Mouse (Mus musculus) limb, embryonic 14.5 days (tissue): ENCODE measurements around the gene Pros1. TPM values are rescaled to one million over a fixed set of nuclear protein-coding genes. Genes with fewer than 3 reads are reported as not detected.

ENCODE experiments used
- ATAC-seq: fragments of 200-750 bp; cut with Nextera tagmentation; 2 replicates; pipeline ENCODE4 v1.8.0; 2017; ENCODE audit warnings: low read depth, moderate number of reproducible peaks, moderate TSS enrichment; ENCODE audit not compliant: low FRiP score
- DNase-seq: peaks from one replicate; pipeline ENCODE4 v3.0.0-alpha.2; 2015; ENCODE audit warnings: low spot score
- H3K27ac ChIP-seq: fragments of 300-500 bp; sonication (generic); replicated peaks from 2 replicates; pipeline ENCODE4 v1.5.1; 2014; ENCODE audit warnings: low read depth, mild to moderate bottlenecking, low read length, moderate library complexity, mixed read lengths
- H3K27me3 ChIP-seq: fragments of 300-500 bp; sonication (generic); 2 replicates; pipeline ENCODE4 v1.6.1; 2014; ENCODE audit warnings: low read length, mixed read lengths; ENCODE audit not compliant: control insufficient read depth, insufficient read depth
- H3K36me3 ChIP-seq: fragments of 300-500 bp; sonication (generic); 2 replicates; pipeline ENCODE4 v1.6.1; 2014; ENCODE audit warnings: mild to moderate bottlenecking, low read length, moderate library complexity, mixed read lengths; ENCODE audit not compliant: control insufficient read depth, insufficient read depth
- H3K4me1 ChIP-seq: fragments of 300-500 bp; sonication (generic); 2 replicates; pipeline ENCODE4 v1.6.1; 2014; ENCODE audit warnings: antibody characterized with exemption, low read length, mixed read lengths; ENCODE audit not compliant: control insufficient read depth, insufficient read depth
- H3K4me2 ChIP-seq: fragments of 300-500 bp; sonication (generic); replicated peaks from 2 replicates; pipeline ENCODE4 v1.6.1; 2014; ENCODE audit warnings: low read depth, mild to moderate bottlenecking, low read length, moderate library complexity; ENCODE audit not compliant: severe bottlenecking
- H3K4me3 ChIP-seq: fragments of 300-500 bp; sonication (generic); replicated peaks from 2 replicates; pipeline ENCODE4 v1.5.1; 2014; ENCODE audit warnings: low read length
- H3K9ac ChIP-seq: fragments of 300-500 bp; sonication (generic); 2 replicates; pipeline ENCODE4 v1.6.1; 2014; ENCODE audit warnings: mild to moderate bottlenecking, low read depth, low read length, moderate library complexity; ENCODE audit not compliant: severe bottlenecking
- H3K9me3 ChIP-seq: fragments of 300-500 bp; sonication (generic); 2 replicates; pipeline ENCODE4 v1.6.1; 2016; ENCODE audit warnings: low read length; ENCODE audit not compliant: control insufficient read depth
- POLR2A ChIP-seq: fragments of 200-500 bp; IDR thresholded peaks from 2 replicates; pipeline ENCODE4 v1.8.0; 2012; ENCODE audit warnings: inconsistent platforms, mild to moderate bottlenecking, moderate library complexity, borderline replicate concordance; ENCODE audit not compliant: insufficient read depth, insufficient read length; ENCODE audit errors: extremely low read depth
- WGBS: fragments of 180-500 bp; shearing (Covaris S2); extraction: QIAGEN DNeasy Blood & Tissue Kit; methylation state at CpG from one replicate; pipeline ENCODE4 v1.1.7; 2014; 5-methylcytosine and 5-hydroxymethylcytosine counted together
- polyA plus RNA-seq, 2 experiments: library from polyadenylated mRNA; depleted of rRNA in 1 of 2; stranded (reverse) in 1 of 2; unstranded in 1 of 2; fragments of >200 nt; fragmentation: Nextera tagmentation in 1 of 2; extraction: Ambion mirVana in 1 of 2; gene quantifications; 2 replicates each; pipeline versions ENCODE4 v1.2.1 to v1.2.3; 2012 to 2014

Gene Pros1
- polyA plus RNA-seq (2012; rRNA removed), result 23.7 and 25.7 TPM in 2 replicates
- polyA plus RNA-seq (2014; fragmentation: Nextera tagmentation; extraction: Ambion mirVana), result 43.2 and 46.9 TPM in 2 replicates

- WGBS, result 5% methylated on average over 28 of the region's 42 CpGs
- DNase-seq (peak; percentile 51), ATAC-seq (peak; percentile 92)
- Histone ChIP-seq H3K27ac (peak within 1 kb of the TSS; percentile 63), H3K9ac (peak within 1 kb of the TSS; percentile 91), H3K4me3 (peak within 1 kb of the TSS; percentile 61), H3K4me1 (no peaks in the 10 kb centered on the region), H3K9me3 (no peaks in the 10 kb centered on the region), H3K4me2 (peak within 1 kb of the TSS; percentile 86), H3K27me3 (no peaks in the 10 kb centered on the region), H3K36me3 (no peaks in the 10 kb centered on the region)
- TF ChIP-seq POLR2A, result peak; percentile 73; the same call in 1 of the 2 replicates
These were observed at the start of gene Pros1 for GRCm38 (mm10) chr16:62854191-62855068. Gene Pros1 (plus strand): TSS chr16:62854307.

- DNase-seq (no peak), ATAC-seq (no peak)
- Histone ChIP-seq H3K27ac (no peak overlapping the region), H3K4me3 (no peak overlapping the region), H3K9ac (no peak overlapping the region), H3K9me3 (no peaks in the 10 kb centered on the region), H3K27me3 (no peaks in the 10 kb centered on the region), H3K4me2 (no peak overlapping the region), H3K36me3 (peaks cover 30% of the 10 kb centered on the region), H3K4me1 (0 out of 2 replicates have a peak, but pooled peaks cover 4% of the 10 kb centered on the region)
- no peak for TF ChIP-seq POLR2A
- WGBS, result 95% methylated on average over 3 of the region's 3 CpGs
These were observed 49.5 kb upstream of the Pros1 start for GRCm38 (mm10) chr16:62804621-62805020.

- H3K9ac ChIP-seq, result no peak overlapping the region
- H3K4me3 ChIP-seq, result no peak overlapping the region
- DNase-seq (peak; percentile 35), ATAC-seq (0 out of 2 replicates have a peak, but pooled peaks have one; percentile 37)
- H3K36me3 ChIP-seq, result peaks cover 22% of the 10 kb centered on the region; the same call in 1 of the 2 replicates
- no peak overlapping the region for H3K27ac ChIP-seq
- WGBS, result 44% methylated on average over 8 of the region's 8 CpGs
- H3K9me3 ChIP-seq, result no peaks in the 10 kb centered on the region
- H3K27me3 ChIP-seq, result no peaks in the 10 kb centered on the region
- H3K4me2 ChIP-seq, result no peak overlapping the region
- TF ChIP-seq POLR2A, result no peak
- 0 out of 2 replicates have a peak, but pooled peaks cover 4% of the 10 kb centered on the region for H3K4me1 ChIP-seq
These were observed 46.7 kb upstream of the Pros1 start for GRCm38 (mm10) chr16:62807249-62807979.

- Histone ChIP-seq H3K4me2 (no peak overlapping the region), H3K36me3 (peaks cover 7% of the 10 kb centered on the region; the same call in 1 of the 2 replicates), H3K4me3 (no peak overlapping the region), H3K9me3 (no peaks in the 10 kb centered on the region), H3K4me1 (0 out of 2 replicates have a peak, but pooled peaks cover 4% of the 10 kb centered on the region), H3K9ac (no peak overlapping the region), H3K27me3 (no peaks in the 10 kb centered on the region), H3K27ac (no peak overlapping the region)
- 68% methylated on average over 4 of the region's 4 CpGs for WGBS
- ATAC-seq (no peak), DNase-seq (no peak)
- TF ChIP-seq POLR2A, result no peak
These were observed 43.3 kb upstream of the Pros1 start for GRCm38 (mm10) chr16:62810855-62811254.

- Histone ChIP-seq H3K4me1 (no peaks in the 10 kb centered on the region), H3K36me3 (peaks cover 7% of the 10 kb centered on the region; the same call in 1 of the 2 replicates), H3K27ac (no peak overlapping the region), H3K9me3 (no peaks in the 10 kb centered on the region), H3K4me2 (no peak overlapping the region), H3K4me3 (no peak overlapping the region), H3K9ac (no peak overlapping the region), H3K27me3 (no peaks in the 10 kb centered on the region)
- no peak for ATAC-seq
- DNase-seq, result no peak
- TF ChIP-seq POLR2A, result no peak
- WGBS, result 83% methylated on average over 5 of the region's 5 CpGs
These were observed 40.3 kb upstream of the Pros1 start for GRCm38 (mm10) chr16:62813790-62814189.
